Mouse (Mus musculus): Measurements from ENCODE around the gene Zfp941.

Gene Zfp941

GRCm38 (mm10) chr7:140821653-140822329 lies at the start of gene Zfp941:
Gene Zfp941, minus strand, starts transcription at chr7:140822178.
- DNase-seq (ENCODE audit: low read depth, low spot score): peak; percentile 90

DNA sequence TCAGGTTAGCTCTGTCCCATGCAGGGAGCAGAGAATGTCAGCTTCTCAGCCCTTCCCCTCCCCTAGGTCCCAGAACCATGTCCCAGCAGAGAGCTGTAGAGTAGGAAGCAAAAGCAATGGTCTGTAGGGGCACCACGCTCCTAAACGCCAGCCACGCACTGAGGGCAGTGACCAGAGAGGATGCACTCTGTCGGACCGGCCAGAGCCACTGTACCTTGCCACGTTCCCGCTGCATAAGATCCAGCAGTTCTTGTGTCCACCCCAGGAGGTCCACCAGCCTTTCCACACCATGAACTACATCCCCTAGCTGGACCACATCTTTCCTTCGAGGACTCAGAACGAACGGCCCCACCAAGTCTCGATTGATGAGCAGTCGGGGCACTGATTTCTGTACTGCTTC lies 42.8 kb upstream of the Zfp941 start:
- DNase-seq (ENCODE audit: low read depth, low spot score): no peak

GRCm38 (mm10) chr7:140860728-140861127 lies 38.8 kb upstream of the Zfp941 start:
- no peak for DNase-seq (ENCODE audit: low read depth, low spot score)

GRCm38 (mm10) chr7:140859997-140860396 lies 38.0 kb upstream of the Zfp941 start:
- no peak for DNase-seq (ENCODE audit: low read depth, low spot score)

DNA sequence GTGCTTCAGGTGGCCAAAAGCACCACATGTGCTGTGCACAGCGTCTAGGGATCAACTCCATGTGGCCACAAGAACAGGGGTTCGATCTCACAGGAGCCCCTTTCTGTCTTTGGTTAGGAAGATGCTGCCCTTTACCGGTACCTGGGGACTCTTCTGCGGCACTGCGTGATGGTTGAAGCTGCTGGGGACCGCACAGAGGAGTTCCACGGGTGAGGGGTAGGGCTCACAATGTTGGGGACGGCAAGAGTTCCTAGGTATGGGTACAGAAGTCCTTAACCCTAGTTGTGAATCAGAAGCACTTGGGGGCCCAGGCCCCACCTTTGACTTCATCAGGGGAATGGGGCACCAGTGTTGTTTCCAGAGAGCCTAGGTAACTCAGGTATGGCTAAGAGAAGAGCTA lies 36.8 kb upstream of the Zfp941 start:
- no peak for DNase-seq (ENCODE audit: low read depth, low spot score)

DNA sequence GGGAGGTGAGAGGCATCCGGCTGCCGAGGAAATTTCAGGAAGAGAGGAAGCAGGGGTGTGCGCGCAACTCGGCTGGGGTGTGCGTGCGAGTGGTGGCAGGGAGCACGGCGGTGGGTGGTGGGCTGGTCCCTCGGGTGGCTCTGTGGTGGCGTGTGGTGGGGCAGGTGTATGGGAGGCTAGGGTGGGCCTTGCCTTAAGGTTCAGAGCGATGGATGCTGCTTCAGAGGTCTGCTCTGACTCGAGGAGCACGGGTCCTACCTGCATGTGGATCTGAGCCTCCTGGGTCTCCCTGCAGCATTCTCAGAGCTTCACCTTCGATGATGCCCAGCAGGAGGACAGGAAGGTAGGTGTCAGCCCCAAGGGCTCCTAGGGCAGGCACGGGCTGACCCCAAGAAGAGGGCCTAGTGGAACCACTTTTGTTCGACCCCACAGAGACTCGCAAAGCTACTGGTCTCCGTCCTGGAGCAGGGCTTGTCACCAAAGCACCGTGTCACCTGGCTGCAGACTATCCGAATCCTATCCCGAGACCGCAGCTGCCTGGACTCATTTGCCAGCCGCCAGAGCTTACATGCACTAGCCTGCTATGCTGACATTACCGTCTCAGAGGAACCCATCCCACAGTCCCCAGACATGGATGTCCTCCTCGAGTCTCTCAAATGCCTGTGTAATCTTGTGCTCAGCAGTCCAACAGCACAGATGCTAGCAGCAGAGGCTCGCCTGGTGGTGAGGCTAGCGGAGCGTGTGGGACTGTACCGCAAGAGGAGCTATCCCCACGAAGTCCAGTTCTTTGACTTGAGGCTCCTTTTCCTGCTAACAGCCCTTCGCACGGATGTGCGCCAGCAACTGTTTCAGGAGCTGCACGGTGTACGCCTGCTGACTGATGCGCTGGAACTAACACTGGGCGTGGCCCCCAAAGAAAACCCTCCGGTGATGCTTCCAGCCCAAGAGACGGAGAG lies 35.9 kb upstream of the Zfp941 start, which contains the start of gene Bet1l:
Gene Bet1l, minus strand, starts transcription at position 28 of the 956 bp plus-strand sequence.
- DNase-seq (ENCODE audit: low read depth, low spot score): no peak

DNA sequence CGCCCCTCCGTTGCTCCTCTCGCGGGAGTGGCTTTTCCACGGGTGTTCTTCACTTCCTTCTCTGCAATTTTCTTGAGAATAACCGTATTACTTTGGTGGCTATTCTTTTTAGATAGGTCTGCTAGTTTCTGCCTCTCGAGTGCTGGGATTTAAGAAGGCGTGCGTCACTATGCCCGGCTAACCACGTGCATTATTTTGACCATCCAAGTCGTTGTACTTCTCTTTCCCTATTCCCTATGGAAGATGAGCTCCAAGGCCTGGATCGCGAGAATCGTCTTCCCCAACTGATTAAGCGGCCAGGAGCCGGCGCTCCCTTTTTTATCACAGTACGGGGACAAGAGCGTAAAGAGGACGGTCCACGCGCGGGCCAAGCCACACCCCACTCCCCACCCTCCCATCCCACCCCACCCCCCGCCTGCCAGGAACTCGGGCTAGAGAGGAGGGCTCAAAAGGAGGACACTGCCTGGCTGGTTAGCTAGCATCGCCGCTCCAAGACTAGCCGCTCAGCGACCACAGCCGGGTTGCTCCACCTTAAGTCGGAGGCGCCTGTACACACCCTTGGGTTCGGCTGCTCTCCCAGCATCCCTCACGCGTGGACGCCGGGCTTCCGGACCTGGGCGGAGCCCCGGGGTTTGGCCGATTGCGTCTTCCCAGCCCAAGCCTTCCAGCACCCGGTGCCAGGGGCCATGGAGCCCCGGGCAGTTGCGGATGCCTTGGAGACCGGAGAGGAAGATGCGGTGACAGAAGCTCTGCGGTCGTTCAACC lies 35.0 kb upstream of the Zfp941 start, which contains the start of gene Ric8a:
Gene Ric8a, plus strand, starts transcription at position 173 of the 765 bp plus-strand sequence.
- DNase-seq (ENCODE audit: low read depth, low spot score): peak; percentile 73

GRCm38 (mm10) chr7:140855860-140856784 lies 34.1 kb upstream of the Zfp941 start, which contains the start of gene Gm45785:
Gene Gm45785, minus strand, starts transcription at chr7:140856331.
- peak; percentile 92 for DNase-seq (ENCODE audit: low read depth, low spot score)

DNA sequence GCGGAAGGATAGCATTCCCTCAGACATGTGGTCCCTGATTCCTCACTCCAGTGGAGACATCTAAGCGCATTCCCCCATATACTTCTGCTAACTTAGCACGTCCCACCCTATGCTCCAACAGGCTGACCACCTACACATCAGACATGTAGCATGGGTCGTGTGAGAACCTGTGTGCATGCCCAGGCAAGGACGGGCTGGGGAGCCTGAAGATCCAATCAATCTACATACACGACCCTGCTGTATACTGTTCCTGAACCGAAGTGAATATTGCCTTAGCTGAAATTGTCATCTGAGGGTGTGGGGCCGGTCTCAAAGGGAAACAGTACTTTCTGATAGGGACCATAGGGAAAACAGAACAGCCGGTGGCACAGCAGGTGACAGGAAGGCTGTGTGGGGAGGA lies 33.2 kb upstream of the Zfp941 start:
- DNase-seq (ENCODE audit: low read depth, low spot score): no peak

DNA sequence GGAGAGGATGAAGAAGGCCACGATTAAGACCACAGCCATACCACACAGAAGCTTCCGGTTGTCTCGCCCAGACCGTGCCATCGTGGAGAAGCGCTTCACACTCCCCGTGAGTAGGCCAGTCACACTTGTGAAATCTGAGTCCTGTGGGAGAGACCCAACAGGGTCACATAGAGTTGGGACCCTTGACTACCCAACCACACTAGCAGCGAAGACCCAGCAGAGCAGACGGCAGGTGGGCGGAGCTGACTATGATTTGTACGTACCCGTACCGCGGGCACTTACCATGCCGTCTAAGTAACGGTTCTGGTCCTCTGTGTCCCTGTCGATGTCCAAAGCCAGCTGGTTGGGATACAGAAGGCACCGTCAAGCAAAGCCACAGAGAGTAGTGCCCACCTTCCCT lies 32.5 kb upstream of the Zfp941 start:
- no peak for DNase-seq (ENCODE audit: low read depth, low spot score)

DNA sequence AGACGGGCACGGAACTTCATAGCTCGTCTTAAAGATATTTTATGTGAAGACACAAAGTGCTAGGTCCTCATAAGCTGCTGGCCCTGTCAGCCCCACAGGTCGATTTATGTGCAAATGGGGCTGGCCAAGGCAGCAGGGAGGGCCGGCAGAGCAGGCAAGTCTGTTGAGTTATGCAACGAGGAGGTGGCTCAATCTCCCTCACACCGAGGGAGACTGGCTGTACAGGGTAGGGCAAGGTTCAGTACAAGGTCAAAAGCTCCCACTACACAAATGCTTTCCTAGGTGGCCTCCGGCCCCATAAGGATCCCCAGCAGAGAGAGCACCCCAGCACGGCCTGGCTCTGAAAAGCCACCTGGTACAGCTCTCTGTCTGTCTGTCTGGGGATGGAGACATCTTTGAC lies 31.4 kb upstream of the Zfp941 start:
- DNase-seq (ENCODE audit: low read depth, low spot score): no peak

GRCm38 (mm10) chr7:140851916-140852315 lies 29.9 kb upstream of the Zfp941 start:
- DNase-seq (ENCODE audit: low read depth, low spot score): no peak

GRCm38 (mm10) chr7:140848591-140848990 lies 26.6 kb upstream of the Zfp941 start:
- DNase-seq (ENCODE audit: low read depth, low spot score): no peak

DNA sequence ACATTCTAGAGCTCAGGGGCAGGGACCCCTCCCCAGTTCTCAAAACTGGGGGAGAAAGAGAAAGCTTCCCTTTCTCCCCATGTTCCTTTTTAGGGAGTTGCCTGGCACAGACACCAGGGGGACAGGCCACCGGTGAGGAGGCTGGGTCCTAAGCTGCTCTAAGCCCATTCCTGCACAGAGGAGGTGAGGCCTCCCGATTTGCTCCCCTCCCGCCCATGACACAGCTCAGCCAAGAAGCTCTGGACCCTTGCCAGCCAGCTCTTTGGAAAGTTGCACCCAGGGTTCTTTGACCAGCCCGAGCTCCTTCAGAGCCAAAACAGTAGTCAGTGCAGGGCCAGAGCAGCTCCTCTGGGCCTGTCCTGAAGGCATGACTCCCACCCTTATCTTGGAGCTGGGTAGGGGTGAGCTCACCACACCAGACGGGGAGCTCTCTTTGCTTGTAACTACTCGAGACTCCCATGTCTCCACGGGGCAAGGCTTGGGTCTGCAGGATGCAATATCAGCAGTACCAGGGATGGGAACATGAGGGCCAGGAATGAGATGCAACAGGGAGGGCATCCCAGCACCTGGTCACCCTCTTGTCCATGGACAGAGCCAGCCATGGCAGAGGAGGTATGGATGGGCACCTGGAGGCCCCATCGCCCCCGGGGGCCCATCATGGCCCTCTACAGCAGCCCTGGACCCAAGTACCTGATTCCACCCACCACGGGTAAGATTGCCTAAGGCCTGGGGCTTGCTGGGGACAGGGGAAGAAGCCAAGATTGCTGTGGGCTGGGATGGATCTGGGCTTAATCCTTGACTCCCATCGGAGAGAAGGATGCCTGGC lies 26.0 kb upstream of the Zfp941 start, which contains the start of gene Odf3:
Gene Odf3, plus strand, starts transcription at position 51 of the 826 bp plus-strand sequence.
- DNase-seq (ENCODE audit: low read depth, low spot score): no peak

- DNase-seq (ENCODE audit: low read depth, low spot score): no peak
These were observed 24.7 kb upstream of the Zfp941 start for GRCm38 (mm10) chr7:140846676-140847075.

DNA sequence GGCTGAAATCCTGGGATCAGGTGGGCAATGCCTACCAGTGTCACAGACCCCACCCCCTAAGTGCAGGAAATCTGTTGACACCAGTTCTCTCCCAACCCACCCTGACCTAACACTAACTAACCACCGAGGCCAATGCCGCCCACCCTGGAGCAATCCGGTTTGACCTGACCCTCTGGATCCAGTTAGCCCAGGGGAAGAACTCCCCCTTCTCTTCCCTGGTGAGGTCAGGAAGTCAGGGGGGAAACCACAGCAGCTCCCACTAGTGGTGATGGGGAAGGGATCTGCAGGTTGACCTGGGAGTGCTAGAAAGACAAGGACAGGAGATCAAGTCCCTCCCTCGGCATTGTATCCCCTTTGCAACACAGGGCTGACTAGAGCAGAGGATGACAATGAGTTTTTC lies 23.7 kb upstream of the Zfp941 start:
- DNase-seq (ENCODE audit: low read depth, low spot score): peak; percentile 79

GRCm38 (mm10) chr7:140844905-140845665 lies 23.1 kb upstream of the Zfp941 start, which contains the start of gene Scgb1c1:
Gene Scgb1c1, plus strand, starts transcription at chr7:140845547.
- peak; percentile 90 for DNase-seq (ENCODE audit: low read depth, low spot score)

DNA sequence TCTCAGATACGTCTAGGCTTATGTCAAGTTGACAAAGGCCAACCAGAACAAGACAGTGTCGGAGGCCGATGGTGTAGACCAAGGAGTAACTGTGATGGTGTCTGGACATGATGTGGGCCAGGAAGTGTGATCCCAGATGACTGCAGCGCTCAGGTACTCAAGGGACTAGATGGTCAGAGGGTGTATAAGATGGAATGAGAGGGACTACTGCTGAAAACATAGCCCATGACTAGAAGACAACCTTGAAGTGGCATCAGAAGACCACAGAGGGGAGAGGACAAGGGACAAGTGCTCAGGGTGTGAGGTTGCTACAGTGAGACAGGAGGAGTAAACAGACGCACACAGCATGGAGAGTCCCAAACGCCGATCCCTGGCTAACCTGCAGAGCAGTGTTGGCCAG lies 21.8 kb upstream of the Zfp941 start:
- DNase-seq (ENCODE audit: low read depth, low spot score): no peak

Data from ES-CJ7 (cell line).